Mouse (Mus musculus) bone marrow macrophage, adult 2 months (primary cell): ENCODE measurements around the gene Scaf4.

ENCODE experiments used
- CTCF ChIP-seq: IDR thresholded peaks from 2 replicates; pipeline ENCODE4 v1.5.1; 2012; ENCODE audit warnings: low read depth, mild to moderate bottlenecking, low read length, moderate library complexity
- POLR2A ChIP-seq: IDR thresholded peaks from 2 replicates; pipeline ENCODE4 v1.6.1; 2012; ENCODE audit warnings: mild to moderate bottlenecking, low read depth, low read length, borderline replicate concordance

DNA sequence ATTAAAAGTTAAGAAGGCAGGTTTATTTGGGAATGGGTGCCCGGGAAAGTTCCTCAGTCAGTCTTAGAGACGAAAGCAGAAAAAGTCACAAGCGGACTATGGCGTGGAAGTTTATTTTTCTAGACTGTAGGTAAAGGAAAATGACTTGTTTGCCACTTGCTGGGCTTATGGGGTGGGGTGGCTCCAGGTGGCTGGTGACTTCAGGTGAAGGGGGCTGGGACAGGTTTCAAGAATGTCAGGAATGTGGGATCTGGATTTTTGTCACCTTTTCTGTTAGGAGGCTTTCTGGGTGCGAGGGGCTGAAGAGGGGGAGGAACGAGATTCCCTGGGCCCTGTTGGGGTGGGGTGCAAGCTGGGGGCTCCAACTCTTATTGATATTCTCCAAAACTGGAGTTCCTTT lies 7.4 kb upstream of the Scaf4 start:
- TF ChIP-seq CTCF (no peak), POLR2A (no peak)
